Mouse (Mus musculus) fat pad, adult 2 months (tissue): ENCODE data around the gene Nat8l.
"Not testable (repeated sequence)": the region's sequence is repeated elsewhere in the genome, so short reads cannot be mapped to it uniquely, and the experiment has no call there.

Experiments used
- DNase-seq: peaks from one replicate; pipeline ENCODE4 v3.0.0-alpha.2; 2011; ENCODE audit warnings: low read depth, low spot score; ENCODE audit errors: extremely low read depth

Nat8l gene

DNA sequence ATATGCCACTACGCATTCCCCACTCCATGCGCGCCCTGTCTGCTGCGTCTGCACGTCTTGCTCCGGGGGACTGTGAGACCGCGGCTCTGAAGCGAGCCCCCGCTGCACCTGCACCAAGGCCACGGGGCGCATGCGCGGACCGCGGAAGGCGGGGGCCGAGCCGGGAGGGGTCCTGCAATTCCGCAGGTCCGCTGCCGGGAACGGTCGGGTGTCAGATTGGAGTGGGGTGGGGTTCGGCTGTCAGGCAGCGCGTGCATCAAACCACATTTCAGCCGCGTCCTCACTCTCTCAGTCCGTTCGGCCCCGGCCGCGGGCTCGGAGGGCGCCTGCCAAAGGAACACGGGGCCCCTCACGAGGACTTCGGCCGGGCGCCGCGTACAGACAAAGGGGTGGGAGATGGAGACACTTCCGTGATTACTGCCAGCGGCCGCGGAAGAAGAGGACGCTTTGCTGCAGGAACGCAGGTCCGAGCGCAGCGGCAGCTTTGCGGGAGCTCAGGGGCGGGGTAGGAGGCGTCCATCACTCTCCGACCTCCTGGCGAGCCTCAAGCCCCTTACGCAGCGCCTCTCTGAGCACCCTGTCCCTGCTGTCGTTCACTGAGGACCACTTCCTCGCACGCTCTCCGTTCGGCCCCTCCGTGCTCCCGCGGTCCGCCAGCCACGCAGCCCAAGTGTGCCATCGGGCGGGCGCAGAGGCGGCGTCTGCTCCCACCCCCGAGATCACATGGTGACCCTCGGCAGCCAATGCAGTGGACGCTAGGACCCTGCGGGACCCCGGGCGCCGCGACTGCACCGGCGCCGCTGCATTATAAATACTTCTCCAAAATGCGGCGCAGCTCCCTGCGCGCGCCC, at the start of gene Nat8l:
TSS of gene Nat8l (plus strand) at position 142 of the 851 bp plus-strand sequence.
- no peak for DNase-seq

DNA sequence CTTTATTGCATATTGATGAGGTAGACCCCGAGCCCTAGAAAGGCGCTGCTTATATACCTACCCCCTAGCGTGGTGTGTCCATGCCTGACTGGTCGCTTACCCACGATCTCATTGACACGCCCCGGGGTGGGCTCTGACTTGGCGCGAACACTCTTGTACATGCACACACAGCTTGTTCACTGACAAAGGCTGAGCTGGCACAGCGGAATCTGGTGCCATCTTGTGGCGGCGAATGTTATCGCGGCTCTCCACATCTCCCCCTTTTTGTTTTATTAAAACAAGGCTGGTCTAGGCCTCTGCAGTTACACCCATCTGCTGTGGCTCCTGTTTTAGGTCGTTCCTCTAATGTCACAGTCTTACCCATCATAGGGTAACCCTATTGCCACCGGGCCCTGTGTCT, 48.7 kb upstream of the Nat8l start:
- not testable (repeated sequence) for DNase-seq

DNA sequence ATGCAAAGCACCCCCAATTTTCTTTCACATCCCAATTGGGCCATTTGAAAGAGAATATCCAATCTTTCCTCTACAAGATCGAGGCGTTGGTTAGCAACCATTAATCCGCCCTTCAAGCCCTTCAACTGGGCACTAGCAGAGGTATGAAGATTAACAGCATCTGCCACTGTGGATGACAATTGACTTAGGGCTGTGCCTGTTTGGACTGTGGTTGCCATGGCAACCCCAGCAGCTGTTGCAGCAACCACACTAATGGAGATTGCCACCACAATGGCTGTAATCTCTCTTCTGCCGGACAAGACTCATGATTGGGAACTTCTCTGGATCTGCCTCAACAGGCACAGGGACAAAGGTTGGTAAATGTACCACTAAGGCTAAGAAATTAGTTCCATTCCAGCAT, 47.5 kb upstream of the Nat8l start:
- DNase-seq, result no peak

DNA sequence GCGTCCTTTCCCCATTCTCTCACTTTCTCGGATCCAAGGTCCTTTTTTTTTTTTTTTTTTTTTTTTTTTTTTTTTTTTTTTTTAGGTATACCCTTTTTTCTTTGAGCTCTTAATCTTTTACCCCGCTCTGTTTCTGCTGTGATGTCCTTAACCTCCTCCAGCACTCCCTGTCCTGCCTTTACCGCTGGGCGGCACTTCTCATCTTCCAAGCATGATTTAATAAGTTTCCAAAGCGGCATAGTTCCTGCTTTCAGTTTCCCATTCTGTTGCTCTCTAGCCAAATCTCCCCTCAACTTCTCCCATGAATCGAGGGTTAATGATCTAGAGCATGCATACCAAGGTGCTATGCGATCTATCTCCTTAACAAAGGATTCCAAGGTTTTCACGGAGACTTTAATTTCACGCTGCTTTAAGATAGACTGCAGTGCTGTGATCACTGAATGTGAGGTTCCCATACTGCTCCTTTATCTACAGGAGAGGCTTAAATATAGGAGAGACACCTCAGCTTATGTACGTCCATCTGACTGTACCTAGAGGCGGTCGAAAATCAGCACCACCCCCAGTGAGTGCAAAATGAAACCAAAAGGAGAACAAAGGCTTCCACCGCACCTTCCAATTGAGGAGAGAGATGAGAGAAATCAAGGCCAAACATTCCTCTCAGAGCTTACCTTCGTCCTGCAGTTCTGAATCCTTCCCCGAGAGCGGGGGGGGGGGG, 42.2 kb upstream of the Nat8l start:
- DNase-seq, result no peak

GRCm38 (mm10) chr5:33954354-33954753, 41.4 kb upstream of the Nat8l start:
- no peak for DNase-seq

- DNase-seq, result no peak
These were observed 39.9 kb upstream of the Nat8l start for GRCm38 (mm10) chr5:33955868-33956267.

DNA sequence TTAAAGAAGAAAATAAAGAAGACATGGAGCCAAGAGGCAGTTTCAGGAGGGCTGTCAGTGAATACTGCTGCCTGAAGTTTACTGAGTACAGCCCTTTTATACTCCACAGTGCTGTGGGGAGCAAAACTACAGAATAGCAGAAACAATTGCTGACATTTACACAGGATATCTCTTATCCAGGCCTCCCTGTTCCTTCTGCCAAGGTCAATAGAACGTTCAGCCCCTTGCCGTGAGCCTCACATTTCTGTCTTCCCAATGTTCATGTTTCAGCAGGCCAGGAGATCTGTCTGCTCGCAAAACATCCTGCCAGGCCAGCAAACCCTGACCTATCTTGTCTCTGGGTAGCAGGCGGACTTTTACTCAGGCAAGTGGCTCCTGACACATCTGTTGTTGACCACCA, 36.4 kb upstream of the Nat8l start:
- DNase-seq, result no peak

GRCm38 (mm10) chr5:33974736-33975135, 21.0 kb upstream of the Nat8l start:
- no peak for DNase-seq

DNA sequence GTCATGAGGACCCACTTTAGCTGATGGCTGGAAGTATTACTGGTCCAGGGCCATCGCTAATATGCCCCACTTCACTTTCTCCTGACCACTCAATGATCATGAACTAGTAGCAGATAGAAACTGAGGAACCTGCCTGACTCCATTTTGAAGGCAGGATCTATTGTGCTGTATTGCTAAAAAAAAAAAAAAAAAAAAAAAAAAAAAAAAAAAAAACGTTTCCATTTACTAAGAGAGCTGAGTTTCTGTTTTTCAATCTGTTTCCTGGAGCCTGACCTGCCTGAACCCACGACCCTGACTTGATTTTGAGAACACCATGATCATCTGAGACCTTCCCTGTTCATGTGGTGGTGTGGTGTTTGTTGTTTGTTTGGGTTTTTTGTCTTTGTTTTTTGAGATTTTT, 19.5 kb upstream of the Nat8l start:
- DNase-seq, result no peak

GRCm38 (mm10) chr5:33982731-33983259, 13.0 kb upstream of the Nat8l start:
- DNase-seq, result no peak

DNA sequence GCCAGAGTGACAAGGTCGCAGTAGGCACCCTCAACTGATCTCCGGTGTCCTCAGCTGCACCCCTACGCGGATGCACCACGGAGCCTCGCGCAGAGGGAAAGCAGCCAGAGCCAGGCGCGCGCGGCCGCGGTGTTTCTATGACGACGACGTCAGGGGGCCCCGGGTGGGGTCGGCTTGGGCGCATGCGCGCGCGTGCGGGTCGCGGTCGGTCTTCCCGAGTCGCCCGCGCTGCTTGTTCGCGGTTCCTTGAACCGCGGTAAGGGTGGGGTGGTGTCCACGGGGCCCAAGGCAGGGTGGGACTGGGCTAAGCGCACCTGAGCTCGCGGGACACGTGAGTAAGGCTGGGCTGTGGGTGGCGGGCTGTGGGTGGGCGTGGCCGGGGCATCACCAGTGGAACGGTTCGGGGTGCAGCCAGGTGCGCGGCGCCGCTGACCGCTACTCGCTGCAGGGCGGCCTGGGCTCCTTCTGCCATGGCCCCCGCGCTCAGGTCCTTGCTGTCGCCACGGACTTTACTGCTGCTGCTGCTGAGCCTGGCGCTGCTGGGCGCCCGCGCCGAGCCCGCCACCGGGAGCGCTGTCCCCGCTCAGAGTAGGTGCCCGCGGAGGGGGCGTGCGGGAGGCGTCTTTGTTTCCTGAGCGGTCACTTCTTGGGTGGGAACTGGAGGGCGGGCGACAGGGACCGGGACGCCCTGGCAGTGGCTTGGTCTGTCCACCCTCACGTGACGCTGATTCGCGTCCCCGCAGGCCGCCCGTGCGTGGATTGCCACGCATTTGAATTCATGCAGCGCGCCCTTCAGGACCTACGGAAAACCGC, 12.3 kb upstream of the Nat8l start, which contains the start of gene Gm1673:
TSS of gene Gm1673 (plus strand) at position 125 of the 813 bp plus-strand sequence.
- no peak for DNase-seq

- no peak for DNase-seq
These were observed 836 bp upstream of the Nat8l start for GRCm38 (mm10) chr5:33994671-33995625.

DNA sequence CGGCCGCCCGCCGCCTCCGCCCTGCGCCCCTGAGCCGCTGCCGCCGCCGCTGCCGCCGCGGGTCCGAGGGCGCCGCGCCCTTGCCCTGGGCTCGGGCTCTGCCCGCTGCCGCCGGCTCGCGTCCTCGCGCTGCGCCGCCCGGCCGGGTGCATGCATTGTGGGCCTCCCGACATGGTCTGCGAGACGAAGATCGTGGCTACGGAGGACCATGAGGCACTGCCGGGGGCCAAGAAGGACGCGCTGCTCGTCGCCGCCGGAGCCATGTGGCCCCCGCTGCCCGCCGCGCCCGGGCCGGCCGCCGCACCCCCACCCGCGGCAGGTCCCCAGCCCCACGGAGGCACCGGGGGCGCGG, 886 bp downstream of the Nat8l start:
- DNase-seq, result no peak

DNA sequence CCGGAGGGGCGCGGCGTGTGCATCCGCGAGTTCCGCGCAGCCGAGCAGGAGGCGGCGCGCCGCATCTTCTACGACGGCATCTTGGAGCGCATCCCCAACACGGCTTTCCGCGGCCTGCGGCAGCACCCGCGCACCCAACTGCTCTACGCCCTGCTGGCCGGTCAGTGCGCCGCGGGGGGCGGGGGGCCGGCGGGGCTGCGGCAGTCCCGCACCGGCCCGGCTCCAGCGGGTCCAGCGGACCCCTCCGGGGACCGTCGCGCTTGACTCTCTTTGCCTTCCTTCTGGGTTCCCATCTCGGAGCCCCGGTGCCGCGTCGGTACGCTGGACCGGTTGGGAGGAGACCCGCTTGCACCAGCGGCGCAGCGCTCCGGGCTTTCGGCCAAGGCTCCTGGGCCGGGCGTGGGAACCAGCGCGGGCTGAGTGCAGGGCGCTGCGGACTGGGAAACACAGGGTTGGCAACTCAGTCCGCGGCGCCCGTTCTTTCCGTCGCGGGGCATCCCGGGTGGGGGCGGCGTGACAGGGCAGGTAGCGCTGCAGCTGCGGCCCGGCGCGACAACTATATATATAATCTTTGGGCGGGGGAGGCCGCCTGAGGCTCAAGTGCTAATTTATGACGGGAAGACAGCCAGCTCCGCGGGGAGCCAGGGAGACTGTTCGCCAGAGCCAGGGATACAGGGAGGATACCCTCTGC, 1.4 kb downstream of the Nat8l start:
- no peak for DNase-seq

GRCm38 (mm10) chr5:33997829-33998504, 2.2 kb downstream of the Nat8l start:
- no peak for DNase-seq

GRCm38 (mm10) chr5:33998505-33998877, 2.7 kb downstream of the Nat8l start:
- DNase-seq, result no peak

- peak; percentile 66 for DNase-seq
These were observed 3.8 kb downstream of the Nat8l start for GRCm38 (mm10) chr5:33999466-34000090.

DNA sequence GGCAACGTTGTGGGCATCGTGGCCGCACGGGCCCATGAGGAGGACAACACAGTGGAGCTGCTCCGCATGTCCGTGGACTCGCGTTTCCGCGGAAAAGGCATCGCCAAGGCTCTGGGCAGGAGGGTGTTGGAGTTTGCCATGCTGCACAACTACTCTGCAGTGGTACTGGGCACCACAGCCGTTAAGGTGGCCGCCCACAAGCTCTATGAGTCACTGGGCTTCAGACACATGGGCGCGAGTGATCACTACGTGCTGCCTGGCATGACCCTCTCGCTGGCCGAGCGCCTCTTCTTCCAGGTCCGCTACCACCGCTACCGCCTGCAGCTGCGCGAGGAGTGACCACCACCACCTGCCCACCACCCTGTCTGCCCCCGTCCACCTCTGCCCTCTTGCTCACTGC, 5.0 kb downstream of the Nat8l start:
- no peak for DNase-seq

GRCm38 (mm10) chr5:34001401-34001800, 5.6 kb downstream of the Nat8l start:
- no peak for DNase-seq
